Mouse (Mus musculus): ENCODE results near the gene Eps8. TPM values are rescaled to one million over a fixed set of nuclear protein-coding genes. Genes with fewer than 3 reads are reported as not detected.

Gene Eps8
- polyA plus RNA-seq, 1 experiment = 17.7 TPM

DNA sequence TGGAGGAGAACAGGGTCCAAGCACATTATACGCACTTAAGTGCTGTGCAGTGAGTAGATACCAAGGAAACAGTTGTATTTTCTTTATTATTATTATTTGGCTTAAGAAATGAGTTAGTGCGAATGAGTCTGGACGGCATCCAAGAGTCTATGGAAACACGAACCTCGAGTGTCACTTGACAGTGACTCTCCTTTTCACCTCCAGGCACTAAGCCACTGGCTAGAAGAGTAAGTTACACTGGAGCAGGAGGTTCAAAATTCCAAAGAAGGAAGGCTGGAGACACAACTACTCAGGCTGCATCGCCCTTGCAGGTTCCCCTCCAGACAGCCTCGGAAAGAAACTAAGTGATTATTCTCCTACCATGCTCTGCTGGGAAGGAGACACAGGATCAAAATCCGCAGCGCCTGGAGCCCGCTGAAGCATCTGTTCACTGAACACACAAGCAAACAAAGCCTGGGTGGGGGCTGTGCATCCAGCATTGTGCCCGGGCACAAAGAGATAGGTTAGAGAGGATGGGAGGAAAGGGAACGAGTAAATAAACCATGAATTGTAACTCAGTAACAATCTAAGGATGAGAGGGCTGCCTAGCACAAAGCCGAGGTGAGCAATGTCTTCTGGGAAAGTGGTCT, 25.0 kb downstream of the Eps8 start:
- H3K9ac ChIP-seq (ENCODE audit: low read depth, poor library complexity, severe bottlenecking) = no peak overlapping the region
- H3K27me3 ChIP-seq (ENCODE audit: control insufficient read depth, insufficient read depth, low read length, poor library complexity, severe bottlenecking) = no peaks in the 10 kb centered on the region
- H3K36me3 ChIP-seq (ENCODE audit: control insufficient read depth, insufficient read depth, low read length, poor library complexity, severe bottlenecking) = no peaks in the 10 kb centered on the region
- TF ChIP-seq EP300 (IDR thresholded peaks at IDR 0.05; ENCODE audit: insufficient read depth, low read depth, low read length) (no peak), CTCF (IDR thresholded peaks at IDR 0.05; ENCODE audit: low read depth, low read length) (no peak), POLR2A (IDR thresholded peaks at IDR 0.05; ENCODE audit: insufficient read depth, low read length) (no peak)
- no peak overlapping the region for H3K4me3 ChIP-seq (ENCODE audit: low read depth, low read length)
- H3K27ac ChIP-seq (ENCODE audit: insufficient read depth, low read length) = no peak overlapping the region
- H3K4me1 ChIP-seq (ENCODE audit: control insufficient read depth, insufficient read depth, low read length) = peaks cover 3% of the 10 kb centered on the region
- H3K9me3 ChIP-seq (replicated peaks; ENCODE audit: control insufficient read depth, insufficient read depth, low read length, poor library complexity, severe bottlenecking) = no peaks in the 10 kb centered on the region

GRCm38 (mm10) chr6:137628715-137629114, 26.0 kb downstream of the Eps8 start:
- Histone ChIP-seq H3K27me3 (ENCODE audit: control insufficient read depth, insufficient read depth, low read length, poor library complexity, severe bottlenecking) (no peaks in the 10 kb centered on the region), H3K36me3 (ENCODE audit: control insufficient read depth, insufficient read depth, low read length, poor library complexity, severe bottlenecking) (no peaks in the 10 kb centered on the region), H3K27ac (ENCODE audit: insufficient read depth, low read length) (no peak overlapping the region), H3K9ac (ENCODE audit: low read depth, poor library complexity, severe bottlenecking) (no peak overlapping the region), H3K4me1 (ENCODE audit: control insufficient read depth, insufficient read depth, low read length) (peaks cover 3% of the 10 kb centered on the region), H3K9me3 (replicated peaks; ENCODE audit: control insufficient read depth, insufficient read depth, low read length, poor library complexity, severe bottlenecking) (no peaks in the 10 kb centered on the region), H3K4me3 (ENCODE audit: low read depth, low read length) (no peak overlapping the region)
- TF ChIP-seq POLR2A (IDR thresholded peaks at IDR 0.05; ENCODE audit: insufficient read depth, low read length) (no peak), EP300 (IDR thresholded peaks at IDR 0.05; ENCODE audit: insufficient read depth, low read depth, low read length) (no peak), CTCF (IDR thresholded peaks at IDR 0.05; ENCODE audit: low read depth, low read length) (no peak)

DNA sequence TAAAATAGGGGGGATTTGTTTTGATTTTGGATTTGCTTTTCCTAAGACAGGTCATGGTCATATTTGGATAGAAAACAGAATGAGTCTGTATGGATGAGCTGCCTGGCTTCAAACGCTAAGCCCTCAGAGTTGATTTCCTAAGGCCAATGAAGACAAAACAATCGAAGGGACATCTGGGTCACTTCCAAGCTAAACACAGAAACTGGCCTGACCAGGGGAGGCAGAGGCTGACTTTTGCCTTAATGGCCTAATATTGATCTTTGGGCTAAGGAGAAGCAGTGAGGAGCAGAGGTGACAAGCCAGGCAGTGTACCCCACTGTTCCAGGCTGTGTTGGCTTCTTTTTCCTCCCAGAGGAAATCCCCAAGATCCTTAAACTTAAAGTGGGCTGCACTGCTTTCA, 33.7 kb downstream of the Eps8 start:
- H3K36me3 ChIP-seq (ENCODE audit: control insufficient read depth, insufficient read depth, low read length, poor library complexity, severe bottlenecking) = no peaks in the 10 kb centered on the region
- H3K27ac ChIP-seq (ENCODE audit: insufficient read depth, low read length) = no peak overlapping the region
- TF ChIP-seq CTCF (IDR thresholded peaks at IDR 0.05; ENCODE audit: low read depth, low read length) = no peak
- TF ChIP-seq EP300 (IDR thresholded peaks at IDR 0.05; ENCODE audit: insufficient read depth, low read depth, low read length) = no peak
- TF ChIP-seq POLR2A (IDR thresholded peaks at IDR 0.05; ENCODE audit: insufficient read depth, low read length) = no peak
- H3K27me3 ChIP-seq (ENCODE audit: control insufficient read depth, insufficient read depth, low read length, poor library complexity, severe bottlenecking) = no peaks in the 10 kb centered on the region
- H3K9ac ChIP-seq (ENCODE audit: low read depth, poor library complexity, severe bottlenecking) = no peak overlapping the region
- no peaks in the 10 kb centered on the region for H3K9me3 ChIP-seq (replicated peaks; ENCODE audit: control insufficient read depth, insufficient read depth, low read length, poor library complexity, severe bottlenecking)
- no peak overlapping the region for H3K4me3 ChIP-seq (ENCODE audit: low read depth, low read length)
- no peaks in the 10 kb centered on the region for H3K4me1 ChIP-seq (ENCODE audit: control insufficient read depth, insufficient read depth, low read length)

GRCm38 (mm10) chr6:137613903-137614302, 40.8 kb downstream of the Eps8 start:
- no peaks in the 10 kb centered on the region for H3K4me1 ChIP-seq (ENCODE audit: control insufficient read depth, insufficient read depth, low read length)
- no peak overlapping the region for H3K4me3 ChIP-seq (ENCODE audit: low read depth, low read length)
- no peaks in the 10 kb centered on the region for H3K36me3 ChIP-seq (ENCODE audit: control insufficient read depth, insufficient read depth, low read length, poor library complexity, severe bottlenecking)
- H3K9me3 ChIP-seq (replicated peaks; ENCODE audit: control insufficient read depth, insufficient read depth, low read length, poor library complexity, severe bottlenecking) = no peaks in the 10 kb centered on the region
- no peaks in the 10 kb centered on the region for H3K27me3 ChIP-seq (ENCODE audit: control insufficient read depth, insufficient read depth, low read length, poor library complexity, severe bottlenecking)
- H3K9ac ChIP-seq (ENCODE audit: low read depth, poor library complexity, severe bottlenecking) = no peak overlapping the region
- TF ChIP-seq CTCF (IDR thresholded peaks at IDR 0.05; ENCODE audit: low read depth, low read length) = no peak
- TF ChIP-seq POLR2A (IDR thresholded peaks at IDR 0.05; ENCODE audit: insufficient read depth, low read length) = no peak
- no peak for TF ChIP-seq EP300 (IDR thresholded peaks at IDR 0.05; ENCODE audit: insufficient read depth, low read depth, low read length)
- H3K27ac ChIP-seq (ENCODE audit: insufficient read depth, low read length) = no peak overlapping the region

- Histone ChIP-seq H3K27me3 (ENCODE audit: control insufficient read depth, insufficient read depth, low read length, poor library complexity, severe bottlenecking) (no peaks in the 10 kb centered on the region), H3K4me1 (ENCODE audit: control insufficient read depth, insufficient read depth, low read length) (no peaks in the 10 kb centered on the region), H3K27ac (ENCODE audit: insufficient read depth, low read length) (no peak overlapping the region), H3K9ac (ENCODE audit: low read depth, poor library complexity, severe bottlenecking) (no peak overlapping the region), H3K36me3 (ENCODE audit: control insufficient read depth, insufficient read depth, low read length, poor library complexity, severe bottlenecking) (no peaks in the 10 kb centered on the region), H3K4me3 (ENCODE audit: low read depth, low read length) (no peak overlapping the region), H3K9me3 (replicated peaks; ENCODE audit: control insufficient read depth, insufficient read depth, low read length, poor library complexity, severe bottlenecking) (no peaks in the 10 kb centered on the region)
- TF ChIP-seq POLR2A (IDR thresholded peaks at IDR 0.05; ENCODE audit: insufficient read depth, low read length) = no peak
- no peak for TF ChIP-seq EP300 (IDR thresholded peaks at IDR 0.05; ENCODE audit: insufficient read depth, low read depth, low read length)
- no peak for TF ChIP-seq CTCF (IDR thresholded peaks at IDR 0.05; ENCODE audit: low read depth, low read length)
These were observed 42.6 kb downstream of the Eps8 start for GRCm38 (mm10) chr6:137612071-137612547.

- Histone ChIP-seq H3K4me3 (ENCODE audit: low read depth, low read length) (no peak overlapping the region), H3K4me1 (ENCODE audit: control insufficient read depth, insufficient read depth, low read length) (no peaks in the 10 kb centered on the region), H3K27ac (ENCODE audit: insufficient read depth, low read length) (no peak overlapping the region), H3K9me3 (replicated peaks; ENCODE audit: control insufficient read depth, insufficient read depth, low read length, poor library complexity, severe bottlenecking) (no peaks in the 10 kb centered on the region), H3K27me3 (ENCODE audit: control insufficient read depth, insufficient read depth, low read length, poor library complexity, severe bottlenecking) (no peaks in the 10 kb centered on the region), H3K9ac (ENCODE audit: low read depth, poor library complexity, severe bottlenecking) (no peak overlapping the region), H3K36me3 (ENCODE audit: control insufficient read depth, insufficient read depth, low read length, poor library complexity, severe bottlenecking) (no peaks in the 10 kb centered on the region)
- TF ChIP-seq POLR2A (IDR thresholded peaks at IDR 0.05; ENCODE audit: insufficient read depth, low read length) (no peak), CTCF (IDR thresholded peaks at IDR 0.05; ENCODE audit: low read depth, low read length) (no peak), EP300 (IDR thresholded peaks at IDR 0.05; ENCODE audit: insufficient read depth, low read depth, low read length) (no peak)
These were observed 46.3 kb downstream of the Eps8 start for GRCm38 (mm10) chr6:137608160-137608930.

Data from ES-Bruce4 (cell line).